Mouse (Mus musculus) ES-Bruce4 (cell line): ENCODE data around the gene Dpm3. TPM values are rescaled to one million over a fixed set of nuclear protein-coding genes. Genes with fewer than 3 reads are reported as not detected.

ENCODE experiments used
- H3K27ac ChIP-seq: 2 replicates; pipeline ENCODE4 v1.5.1; 2012; ENCODE audit warnings: low read length, inconsistent platforms; ENCODE audit not compliant: insufficient read depth
- H3K27me3 ChIP-seq: 2 replicates; pipeline ENCODE4 v1.6.1; 2012; ENCODE audit warnings: mild to moderate bottlenecking, low read length, inconsistent platforms; ENCODE audit not compliant: control insufficient read depth, poor library complexity, insufficient read depth, severe bottlenecking
- H3K36me3 ChIP-seq: 2 replicates; pipeline ENCODE4 v1.6.1; 2012; ENCODE audit warnings: inconsistent platforms, mild to moderate bottlenecking, low read length, moderate library complexity; ENCODE audit not compliant: control insufficient read depth, poor library complexity, insufficient read depth, severe bottlenecking
- H3K4me1 ChIP-seq: one replicate; pipeline ENCODE4 v1.8.1; 2011; ENCODE audit warnings: low read length; ENCODE audit not compliant: control insufficient read depth, insufficient read depth
- H3K4me3 ChIP-seq: 2 replicates; pipeline ENCODE4 v1.5.1; 2011; ENCODE audit warnings: low read depth, mild to moderate bottlenecking, low read length
- H3K9ac ChIP-seq: 2 replicates; pipeline ENCODE4 v1.6.1; 2012; ENCODE audit warnings: low read depth, mild to moderate bottlenecking, inconsistent platforms; ENCODE audit not compliant: poor library complexity, severe bottlenecking
- H3K9me3 ChIP-seq: replicated peaks from 2 replicates; pipeline ENCODE4 v1.6.1; 2012; ENCODE audit warnings: mild to moderate bottlenecking, low read length, inconsistent platforms; ENCODE audit not compliant: control insufficient read depth, poor library complexity, insufficient read depth, severe bottlenecking
- CTCF ChIP-seq: IDR thresholded peaks from one replicate; pipeline ENCODE4 v1.8.1; 2011; ENCODE audit warnings: low read depth, low read length
- EP300 ChIP-seq: IDR thresholded peaks from 2 replicates; pipeline ENCODE4 v1.6.1; 2011; ENCODE audit warnings: low read depth, low read length; ENCODE audit not compliant: insufficient read depth
- POLR2A ChIP-seq: IDR thresholded peaks from one replicate; pipeline ENCODE4 v1.8.1; 2011; ENCODE audit warnings: low read length; ENCODE audit not compliant: insufficient read depth
- polyA plus RNA-seq: library from polyadenylated mRNA; stranded (reverse); fragments of >200 nt; gene quantifications from 2 replicates; pipeline ENCODE4 v1.2.4, GENCODE M21; 2011; ENCODE audit warnings: low read depth; ENCODE audit not compliant: missing spikeins, insufficient read depth, insufficient read length

Dpm3 gene
- polyA plus RNA-seq, 1 experiment = 36.7 TPM

DNA sequence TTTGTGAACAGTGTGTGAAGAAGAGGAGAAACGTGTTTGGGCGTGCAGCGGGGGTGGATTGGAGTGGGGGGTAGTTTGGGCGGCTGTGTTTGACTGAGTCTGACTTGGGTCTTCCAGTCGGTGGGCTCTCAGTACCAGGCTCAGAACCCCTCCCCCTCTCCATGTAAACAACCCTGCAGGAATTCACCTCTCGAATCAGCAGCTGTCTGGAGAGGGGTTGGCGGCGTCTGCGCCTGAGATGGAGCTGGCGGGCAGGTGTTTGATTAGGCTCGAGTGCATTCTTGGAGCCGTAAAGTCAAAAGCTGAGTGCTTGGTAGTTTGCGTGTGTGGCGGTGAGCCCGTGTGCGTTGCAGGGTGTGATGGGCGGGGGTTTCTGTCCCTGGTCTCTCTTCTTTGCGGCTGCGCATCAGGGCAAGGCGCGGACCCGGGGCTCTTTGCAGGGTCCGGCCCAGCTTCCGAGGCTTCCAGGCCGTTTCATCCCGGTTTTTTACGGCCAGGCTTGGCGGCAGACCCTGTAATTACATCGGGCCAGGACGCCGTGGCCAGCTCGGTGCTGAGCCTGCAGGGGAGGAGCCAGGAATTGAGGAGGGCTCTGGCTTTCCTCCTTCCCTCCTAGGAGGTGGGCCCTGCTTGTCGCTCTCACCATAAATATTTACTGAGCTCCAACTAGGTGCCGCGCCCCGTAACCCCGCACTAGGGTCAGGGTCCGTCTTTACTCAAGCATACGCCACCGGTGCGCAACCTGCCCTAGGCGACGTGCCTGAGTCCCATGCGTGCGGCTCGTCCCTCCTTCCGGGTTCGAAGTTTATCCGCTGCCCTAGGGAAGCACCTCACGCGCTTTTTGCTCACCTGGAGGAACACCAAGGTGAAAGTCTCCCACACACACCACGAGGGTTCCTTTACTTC, 21.7 kb downstream of the Dpm3 start, which contains the start of gene Efna1:
Efna1 (minus strand) TSS at position 537 of the 906 bp plus-strand sequence.
- H3K4me1 ChIP-seq = peaks cover 2% of the 10 kb centered on the region
- no peaks in the 10 kb centered on the region for H3K9me3 ChIP-seq
- H3K36me3 ChIP-seq = no peaks in the 10 kb centered on the region
- TF ChIP-seq POLR2A (no peak), EP300 (no peak), CTCF (no peak)
- no peak within 1 kb of the TSS for H3K27ac ChIP-seq
- H3K4me3 ChIP-seq = peak within 1 kb of the TSS; percentile 71
- peak within 1 kb of the TSS; percentile 77 for H3K9ac ChIP-seq
- no peaks in the 10 kb centered on the region for H3K27me3 ChIP-seq

DNA sequence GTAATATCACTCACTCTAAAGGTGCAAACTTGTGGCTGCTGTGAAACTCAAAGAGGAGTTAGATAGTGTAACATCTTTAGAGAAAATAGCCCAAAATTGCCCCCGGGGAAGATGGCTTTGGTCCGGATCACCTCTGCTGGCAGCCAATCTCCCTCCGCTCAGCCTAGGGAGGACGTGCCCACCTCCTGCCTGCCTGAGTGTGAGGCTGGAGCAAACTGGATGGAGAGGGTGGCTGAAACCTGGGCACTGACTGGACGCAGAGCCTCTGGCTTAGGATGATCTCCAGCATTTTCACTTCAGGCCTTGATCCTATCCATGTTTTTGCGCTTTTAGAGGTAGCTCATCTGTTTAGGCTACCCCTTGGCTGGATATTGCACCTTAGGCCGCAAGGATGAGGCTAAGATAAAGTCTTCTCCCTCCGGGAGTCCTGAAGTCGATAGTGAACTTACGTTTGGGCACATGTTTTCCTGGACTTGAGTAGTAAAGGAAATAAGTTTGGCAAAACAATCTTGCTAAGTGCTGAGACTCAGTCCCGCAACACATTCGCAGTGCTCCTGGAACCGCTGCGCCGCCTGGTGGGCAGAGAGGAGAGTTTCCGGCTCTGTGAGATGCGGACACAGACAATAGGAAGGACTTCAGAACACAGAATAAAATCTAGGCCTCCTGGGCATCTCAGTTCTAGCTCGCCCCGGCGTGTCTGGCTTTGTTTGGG, 22.6 kb downstream of the Dpm3 start:
- Histone ChIP-seq H3K4me3 (no peak overlapping the region), H3K27ac (no peak overlapping the region), H3K9ac (peak overlapping the region; percentile 77), H3K27me3 (no peaks in the 10 kb centered on the region), H3K9me3 (no peaks in the 10 kb centered on the region), H3K36me3 (no peaks in the 10 kb centered on the region), H3K4me1 (peaks cover 2% of the 10 kb centered on the region)
- no peak for TF ChIP-seq EP300
- TF ChIP-seq POLR2A = no peak
- no peak for TF ChIP-seq CTCF

DNA sequence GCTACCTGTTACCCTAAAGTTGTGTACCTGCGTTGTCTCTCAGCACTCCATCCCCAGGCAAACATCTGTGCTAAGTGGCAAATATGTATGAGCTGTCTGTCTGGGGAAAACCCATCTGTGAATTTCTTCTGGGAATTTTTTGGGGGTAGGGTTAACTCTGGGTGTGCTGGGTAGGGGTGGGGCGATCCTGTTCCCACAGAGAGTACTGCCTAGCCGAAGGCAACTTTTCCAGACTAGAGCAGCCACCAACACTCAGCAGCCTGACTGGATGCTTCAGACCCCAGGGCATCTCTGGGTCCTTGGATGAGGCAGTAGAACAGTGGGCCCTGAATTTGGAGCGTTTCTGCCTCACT, 23.1 kb downstream of the Dpm3 start:
- no peak overlapping the region for H3K27ac ChIP-seq
- no peaks in the 10 kb centered on the region for H3K27me3 ChIP-seq
- no peaks in the 10 kb centered on the region for H3K9me3 ChIP-seq
- 0 out of 2 replicates have a peak overlapping the region, but pooled peaks have one; percentile 12 for H3K9ac ChIP-seq
- no peak for TF ChIP-seq POLR2A
- no peak for TF ChIP-seq EP300
- TF ChIP-seq CTCF = no peak
- peaks cover 2% of the 10 kb centered on the region for H3K4me1 ChIP-seq
- H3K4me3 ChIP-seq = no peak overlapping the region
- no peaks in the 10 kb centered on the region for H3K36me3 ChIP-seq

DNA sequence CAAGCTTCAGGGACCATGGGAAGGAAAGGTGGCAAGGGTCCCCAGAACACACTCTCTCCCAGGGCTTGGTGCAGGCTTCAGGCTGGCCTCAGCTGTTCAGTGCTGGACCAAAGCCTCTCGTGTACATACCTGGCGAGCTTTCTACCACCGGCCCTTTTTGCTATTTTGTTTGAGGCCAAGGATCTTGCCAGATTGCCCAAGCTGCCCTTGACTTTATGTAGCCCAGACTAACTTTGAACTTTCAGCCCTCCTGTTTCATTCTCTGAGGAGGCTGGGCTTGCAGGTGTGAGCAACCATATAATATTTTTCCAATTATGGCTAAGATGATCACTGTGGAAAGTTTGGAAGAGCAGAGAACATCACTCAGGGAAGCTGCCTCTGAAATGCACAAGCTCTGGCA, 25.1 kb downstream of the Dpm3 start:
- Histone ChIP-seq H3K9ac (no peak overlapping the region), H3K4me3 (no peak overlapping the region), H3K27ac (no peak overlapping the region), H3K27me3 (no peaks in the 10 kb centered on the region), H3K4me1 (peaks cover 2% of the 10 kb centered on the region), H3K9me3 (no peaks in the 10 kb centered on the region), H3K36me3 (no peaks in the 10 kb centered on the region)
- TF ChIP-seq EP300 (no peak), POLR2A (no peak), CTCF (no peak)

DNA sequence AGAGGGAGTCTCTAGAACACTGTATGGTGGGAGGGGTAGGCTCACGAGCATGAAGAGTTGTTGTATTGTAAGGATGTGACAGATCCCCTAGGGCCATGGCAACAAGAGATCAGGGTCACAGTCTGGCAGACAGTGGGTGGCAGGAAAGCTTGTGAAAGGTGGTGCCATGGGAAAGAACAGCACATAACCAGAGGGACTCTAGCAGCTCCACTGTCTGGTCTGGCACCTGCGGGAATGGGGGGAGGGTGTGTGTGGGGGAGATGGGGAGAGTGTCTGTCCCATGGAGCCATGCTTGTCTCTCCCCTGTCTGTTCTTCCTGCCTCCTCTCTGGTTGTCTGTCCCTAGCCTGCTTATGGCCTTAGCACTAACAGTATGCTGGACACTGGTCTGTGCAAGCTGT, 26.4 kb downstream of the Dpm3 start:
- peak overlapping the region; percentile 31; the same call in 1 of the 2 replicates for H3K4me3 ChIP-seq
- no peaks in the 10 kb centered on the region for H3K9me3 ChIP-seq
- no peaks in the 10 kb centered on the region for H3K36me3 ChIP-seq
- no peak for TF ChIP-seq POLR2A
- TF ChIP-seq CTCF = no peak
- TF ChIP-seq EP300 = no peak
- no peak overlapping the region; the same call in 1 of the 2 replicates for H3K27ac ChIP-seq
- H3K27me3 ChIP-seq = no peaks in the 10 kb centered on the region
- H3K4me1 ChIP-seq = peaks cover 2% of the 10 kb centered on the region
- H3K9ac ChIP-seq = no peak overlapping the region

DNA sequence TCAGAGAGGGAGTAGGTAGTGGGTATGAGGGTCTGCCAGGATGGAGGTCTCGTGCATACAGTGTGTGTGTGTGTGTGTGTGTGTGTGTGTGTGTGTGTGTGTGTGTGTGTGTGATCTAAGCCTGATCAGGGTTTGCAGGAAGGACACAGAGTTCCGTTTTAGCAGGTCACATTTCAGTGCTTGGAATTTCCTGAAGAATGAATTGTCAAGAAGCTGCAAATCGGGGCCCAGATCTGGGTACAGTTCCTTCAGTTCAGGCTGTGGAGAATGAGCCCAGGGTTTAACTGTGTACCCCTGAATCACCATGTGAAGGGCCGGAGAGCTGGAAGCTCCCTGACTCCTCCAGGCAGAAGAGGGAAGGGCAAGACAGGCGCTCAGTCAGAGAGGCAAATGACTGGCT, 28.1 kb downstream of the Dpm3 start:
- H3K4me3 ChIP-seq = no peak overlapping the region
- H3K27me3 ChIP-seq = no peaks in the 10 kb centered on the region
- H3K36me3 ChIP-seq = no peaks in the 10 kb centered on the region
- no peak overlapping the region for H3K9ac ChIP-seq
- peaks cover 2% of the 10 kb centered on the region for H3K4me1 ChIP-seq
- H3K9me3 ChIP-seq = no peaks in the 10 kb centered on the region
- TF ChIP-seq EP300 = no peak
- no peak for TF ChIP-seq CTCF
- TF ChIP-seq POLR2A = no peak
- no peak overlapping the region for H3K27ac ChIP-seq
